ENCODE assay signal across 28 mouse cellular contexts in the genomic region with DNA sequence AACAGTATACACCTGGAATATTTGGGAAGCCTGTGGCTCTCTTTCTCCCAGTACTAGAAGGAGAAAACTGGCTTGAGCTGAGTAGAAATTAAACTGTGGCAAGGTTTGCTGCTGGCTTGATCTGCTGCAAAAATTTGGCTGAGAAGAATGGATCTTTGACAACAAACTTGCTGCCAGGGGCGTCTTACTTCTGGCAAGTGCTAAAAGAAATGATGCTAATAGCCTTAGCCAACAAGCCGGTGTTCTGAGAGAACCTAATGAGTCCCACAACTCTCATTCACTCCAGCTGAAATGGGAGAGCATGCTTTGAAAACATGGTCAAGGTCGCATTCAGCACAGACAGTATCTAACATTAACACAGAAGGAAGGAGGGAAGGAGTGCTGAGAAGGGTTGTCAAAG.
DNase-seq lines count a peak whose midpoint lies in the region; ATAC-seq and TF ChIP-seq lines count a peak whose summit lies in the region.
"Had no signal": no experiment of that assay in that cellular context is flagged by ENCODE, and none has a peak within 500 bp of the region (broad histone marks: within the 10 kb centered on the region; RNA-seq: fewer than 3 reads in every experiment).

No protein-coding gene starts in this region.

- no peak overlapping the region for H3K4me2 ChIP-seq in hindbrain, postnatal 0 days (ENCODE audit: low read depth, low read length)
- no peak overlapping the region for H3K4me2 ChIP-seq in hindbrain, embryonic 13.5 days
- H3K4me2 ChIP-seq: forebrain, embryonic 15.5 days; heart, embryonic 12.5 days; hindbrain, embryonic 14.5 days; intestine, embryonic 15.5 days; midbrain, embryonic 15.5 days; neural tube, embryonic 13.5 days had no signal

- TF ChIP-seq CTCF in hindbrain, postnatal 0 days (IDR thresholded peaks at IDR 0.05; ENCODE audit: low read depth) = no peak

- H3K4me1 ChIP-seq in hindbrain, postnatal 0 days (ENCODE audit: insufficient read depth, low read length) = 0 out of 2 replicates have a peak, but pooled peaks cover 4% of the 10 kb centered on the region
- H3K4me1 ChIP-seq in hindbrain, embryonic 13.5 days (replicated peaks) = no peaks in the 10 kb centered on the region
- H3K4me1 ChIP-seq: forebrain, embryonic 15.5 days; heart, embryonic 12.5 days; intestine, embryonic 15.5 days; midbrain, embryonic 15.5 days had no signal

- no peaks in the 10 kb centered on the region for H3K36me3 ChIP-seq in hindbrain, postnatal 0 days (ENCODE audit: insufficient read depth, low read length)
- no peaks in the 10 kb centered on the region for H3K36me3 ChIP-seq in hindbrain, embryonic 13.5 days
- H3K36me3 ChIP-seq: forebrain, embryonic 15.5 days; G1E; heart, embryonic 12.5 days; intestine, embryonic 15.5 days; midbrain, embryonic 15.5 days; neural tube, embryonic 13.5 days had no signal

- ATAC-seq in hindbrain, postnatal 0 days = no peak
- ATAC-seq in hindbrain, embryonic 13.5 days (ENCODE audit: low FRiP score) = no peak
- ATAC-seq: forebrain, embryonic 15.5 days; intestine, embryonic 15.5 days; midbrain, embryonic 15.5 days had no signal

- no peaks in the 10 kb centered on the region for H3K9me3 ChIP-seq in hindbrain, postnatal 0 days (ENCODE audit: low read length)
- no peaks in the 10 kb centered on the region for H3K9me3 ChIP-seq in hindbrain, embryonic 13.5 days
- H3K9me3 ChIP-seq: forebrain, embryonic 15.5 days; heart, embryonic 12.5 days; intestine, embryonic 15.5 days; midbrain, embryonic 15.5 days; neural tube, embryonic 13.5 days had no signal

- H3K9ac ChIP-seq in hindbrain, postnatal 0 days (replicated peaks; ENCODE audit: low read length) = no peak overlapping the region
- H3K9ac ChIP-seq in hindbrain, embryonic 13.5 days = no peak overlapping the region
- H3K9ac ChIP-seq: forebrain, embryonic 15.5 days; heart, embryonic 12.5 days; hindbrain, embryonic 14.5 days; intestine, embryonic 15.5 days; midbrain, embryonic 15.5 days; neural tube, embryonic 13.5 days had no signal

- H3K27me3 ChIP-seq in hindbrain, postnatal 0 days (ENCODE audit: insufficient read depth, low read length) = no peaks in the 10 kb centered on the region
- H3K27me3 ChIP-seq in hindbrain, embryonic 13.5 days = no peaks in the 10 kb centered on the region
- H3K27me3 ChIP-seq: CH12.LX; forebrain, embryonic 15.5 days; heart, embryonic 12.5 days; intestine, embryonic 15.5 days; midbrain, embryonic 15.5 days; neural tube, embryonic 13.5 days had no signal

- 43% methylated on average over 3 of the region's 3 CpGs for WGBS in hindbrain, postnatal 0 days
- 61% methylated on average over 3 of the region's 3 CpGs for WGBS in hindbrain, embryonic 13.5 days

- no peak overlapping the region for H3K27ac ChIP-seq in hindbrain, postnatal 0 days
- H3K27ac ChIP-seq in hindbrain, embryonic 13.5 days = no peak overlapping the region
- H3K27ac ChIP-seq: forebrain, embryonic 15.5 days; hindbrain, embryonic 14.5 days; intestine, embryonic 15.5 days; midbrain, embryonic 15.5 days; neural tube, embryonic 13.5 days had no signal

- H3K4me3 ChIP-seq in hindbrain, postnatal 0 days (ENCODE audit: low read length) = no peak overlapping the region
- no peak overlapping the region for H3K4me3 ChIP-seq in hindbrain, embryonic 13.5 days
- H3K4me3 ChIP-seq: forebrain, embryonic 15.5 days; heart, embryonic 12.5 days; intestine, embryonic 15.5 days; midbrain, embryonic 15.5 days; myocyte; neural tube, embryonic 13.5 days had no signal

- peak; percentile 14 to 23 for DNase-seq in cerebellum, postnatal 14 days
- no peak for DNase-seq in cerebellum, adult 9-11 months
- peak; percentile 41 for DNase-seq in hindbrain, postnatal 0 days (ENCODE audit: low spot score)
- peak; percentile 19 to 21 for DNase-seq in right cerebral cortex, postnatal 10 days (ENCODE audit: low spot score in 2 of 2)
- DNase-seq in right cerebral cortex, postnatal 14 days = no peak
- no peak for DNase-seq in heart, postnatal 36 days
- DNase-seq: B cell, adult 2 months; cerebellum, adult 8-10 months; gastrocnemius, postnatal 14 days; heart, adult 18-20 months; heart, postnatal 10 days; kidney, adult 8-10 months; kidney, postnatal 10 days; lung, postnatal 4 days; retina, postnatal 1 day; right cerebral cortex, postnatal 4 days; thymus, adult 18-20 months; thymus, postnatal 36 days had no signal

- intact Hi-C loops in heart, postnatal 36 days (cut with DNase I) = no loop called here

Comparison
In these comparisons a context has a peak if more than half of its experiments do, and no peak if none do; other contexts are left out.
1. DNase-seq: peak in cerebellum, postnatal 14 days (2 of 2), hindbrain, postnatal 0 days (single experiment) and right cerebral cortex, postnatal 10 days (2 of 2); none in cerebellum, adult 9-11 months (single experiment), right cerebral cortex, postnatal 14 days (single experiment) and heart, postnatal 36 days (0 of 2).